Mouse (Mus musculus): ENCODE measurements around the gene Tesc.

DNA sequence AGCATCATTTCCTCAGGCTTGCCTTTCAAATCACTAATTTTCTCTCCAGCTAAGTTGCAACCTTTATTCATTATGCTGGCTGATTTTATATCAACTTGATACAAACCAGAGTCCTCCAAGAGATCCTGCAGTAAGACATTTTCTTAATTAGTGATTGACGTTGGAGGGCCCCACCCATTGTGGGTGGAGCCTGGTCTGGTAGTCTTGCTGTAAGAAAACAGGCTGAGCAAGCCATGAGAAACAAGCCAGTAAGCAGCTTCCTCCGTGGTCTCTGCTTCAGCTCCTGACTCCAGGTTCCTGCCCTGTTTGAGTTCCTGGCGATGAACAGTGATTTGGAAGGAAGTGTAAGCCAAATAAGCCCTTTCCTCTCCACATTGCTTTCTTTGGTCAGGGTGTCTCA is 8.2 kb downstream of the Tesc start:
- TF ChIP-seq CTCF (IDR thresholded peaks at IDR 0.05; ENCODE audit: low read depth) (no peak), EP300 (IDR thresholded peaks at IDR 0.05; ENCODE audit: low read depth) (no peak)
